Mouse (Mus musculus) adipocyte (in vitro differentiated cells): ENCODE results near the gene Gm9903.

Experiments used
- DNase-seq: peaks from one replicate; pipeline ENCODE4 v3.0.0-alpha.2; 2016; ENCODE audit warnings: low spot score

Gm9903 gene

DNA sequence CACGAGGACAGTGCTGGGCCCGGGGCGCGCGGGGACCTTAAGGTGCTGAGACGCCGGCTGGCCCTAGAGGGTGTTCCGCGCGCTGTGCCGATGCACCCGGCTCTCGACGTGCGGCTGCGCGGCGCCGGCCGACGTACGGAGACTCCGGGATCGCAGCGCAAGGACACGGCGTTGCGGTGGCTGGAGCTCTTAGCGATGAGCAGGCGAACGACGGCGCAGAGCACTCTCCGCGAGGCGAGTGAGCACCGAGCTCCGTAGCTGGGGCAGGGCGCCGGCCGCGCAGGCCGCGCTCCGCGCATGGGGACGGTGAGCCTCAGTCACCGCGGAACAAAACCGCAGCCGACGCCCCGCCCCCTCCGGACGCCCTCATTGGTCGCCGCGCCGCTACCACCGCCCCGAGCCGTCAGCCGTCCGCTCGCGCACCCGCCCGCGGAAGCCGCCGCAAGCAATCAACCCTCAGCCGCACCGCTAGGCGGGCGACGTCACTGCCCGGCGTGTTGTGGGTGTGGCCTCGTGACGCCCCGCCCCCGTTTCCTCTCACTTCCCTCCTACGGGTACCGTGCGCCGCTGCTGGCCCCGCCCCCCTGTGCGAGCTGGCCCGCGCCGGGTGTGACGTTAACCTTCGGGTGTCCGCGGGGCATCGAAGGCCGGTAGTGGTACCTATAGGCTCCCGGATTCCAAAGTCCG, at the start of gene Gm9903, which contains the start of gene Fam53a:
Gene Gm9903, plus strand, starts transcription at position 625 of the 687 bp plus-strand sequence.
Gene Fam53a, minus strand, starts transcription at position 335 of the 687 bp plus-strand sequence.
- DNase-seq: peak; percentile 98

- no peak for DNase-seq
Observed at GRCm38 (mm10) chr5:33580336-33580735, 49.4 kb upstream of the Gm9903 start.

- no peak for DNase-seq
Observed at GRCm38 (mm10) chr5:33587498-33588058, 42.1 kb upstream of the Gm9903 start.

GRCm38 (mm10) chr5:33588066-33588465, 41.7 kb upstream of the Gm9903 start:
- no peak for DNase-seq

GRCm38 (mm10) chr5:33589221-33589888, 40.4 kb upstream of the Gm9903 start:
- DNase-seq: peak; percentile 86

DNA sequence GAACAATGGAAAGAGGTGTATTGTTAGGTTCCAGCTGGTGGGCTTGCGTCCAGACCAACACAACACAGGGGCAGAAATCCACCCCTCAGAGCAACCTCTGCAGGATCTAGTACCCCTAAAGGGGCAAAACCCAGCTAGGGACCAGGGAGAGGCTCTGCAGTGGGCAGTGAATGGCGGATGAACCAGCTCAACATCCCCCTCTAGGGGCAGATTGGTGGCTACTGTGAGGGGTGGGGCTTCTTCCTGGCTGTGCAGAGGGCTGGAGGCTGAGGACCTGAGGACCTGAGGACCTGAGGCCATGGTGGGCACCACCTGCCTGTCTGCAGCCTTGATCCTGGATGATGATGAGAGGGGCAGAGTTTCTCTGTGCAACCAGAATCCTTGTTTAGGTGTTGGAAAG, 36.1 kb upstream of the Gm9903 start:
- no peak for DNase-seq

GRCm38 (mm10) chr5:33605314-33605713, 24.4 kb upstream of the Gm9903 start:
- DNase-seq: no peak

GRCm38 (mm10) chr5:33606631-33607030, 23.1 kb upstream of the Gm9903 start:
- DNase-seq: no peak

- no peak for DNase-seq
Observed at GRCm38 (mm10) chr5:33607434-33607833, 22.3 kb upstream of the Gm9903 start.

GRCm38 (mm10) chr5:33609226-33609625, 20.5 kb upstream of the Gm9903 start:
- no peak for DNase-seq

DNA sequence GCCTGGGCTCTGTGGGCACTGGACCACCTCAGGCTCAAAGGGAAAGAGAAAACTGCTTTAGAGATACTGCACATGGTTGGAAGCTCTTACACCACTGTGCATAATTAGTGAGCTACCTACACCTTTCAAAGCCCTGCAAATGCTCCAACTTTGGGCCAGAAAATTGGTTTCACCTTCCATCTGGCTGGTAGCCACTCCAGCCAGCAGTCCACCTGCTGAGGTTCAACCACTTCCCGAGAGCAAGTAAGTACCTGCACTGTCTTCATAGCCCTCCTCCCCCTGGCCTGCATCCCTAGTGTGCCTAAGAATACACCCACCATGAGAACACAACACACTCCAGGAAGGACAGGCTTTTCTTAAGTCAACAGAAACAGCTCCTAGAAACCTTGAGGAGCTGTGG, 17.9 kb upstream of the Gm9903 start:
- no peak for DNase-seq

- no peak for DNase-seq
Observed at GRCm38 (mm10) chr5:33614391-33614790, 15.3 kb upstream of the Gm9903 start.

DNA sequence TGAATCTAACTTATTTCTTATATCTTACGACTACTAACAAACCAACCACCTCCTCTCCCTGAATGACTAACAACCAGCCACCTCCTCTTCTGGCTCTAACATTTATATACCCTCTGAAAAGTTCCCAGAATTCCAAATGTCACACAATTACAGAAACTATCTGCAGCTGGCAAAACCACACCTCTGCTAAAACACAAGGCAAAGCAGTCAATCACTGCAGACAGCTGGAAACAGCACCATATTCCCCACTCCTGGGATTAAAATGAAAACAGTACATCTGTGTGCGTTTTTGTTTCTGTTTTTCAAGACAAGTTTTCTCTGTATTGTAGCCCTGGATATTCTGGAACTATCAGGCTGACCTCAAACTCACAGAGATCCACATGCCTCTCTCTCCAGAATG, 7.1 kb upstream of the Gm9903 start:
- peak; percentile 59 for DNase-seq

GRCm38 (mm10) chr5:33623766-33624165, 6.0 kb upstream of the Gm9903 start:
- DNase-seq: no peak

DNA sequence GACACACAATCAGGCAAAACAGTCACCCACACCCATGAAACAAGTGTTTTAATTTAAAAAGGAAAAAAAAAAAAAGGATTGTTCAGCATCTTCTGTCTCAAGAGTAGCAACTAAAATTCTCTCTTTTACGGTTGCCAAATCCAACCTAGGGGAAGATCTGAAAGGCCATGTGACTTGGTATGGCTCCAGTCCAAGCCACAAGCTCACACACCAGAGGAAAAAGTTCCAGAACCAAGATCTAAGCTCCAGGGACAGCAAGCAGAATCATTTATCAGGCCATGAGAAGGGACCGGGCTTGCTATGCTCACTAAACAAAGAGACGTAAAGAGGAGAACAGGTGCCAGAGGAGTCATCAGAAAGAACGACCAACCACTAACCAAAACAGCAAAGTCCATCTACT, 1.8 kb upstream of the Gm9903 start:
- DNase-seq: peak; percentile 56

- peak; percentile 72 for DNase-seq
Observed at GRCm38 (mm10) chr5:33628820-33629300, 865 bp upstream of the Gm9903 start.

- peak; percentile 85 for DNase-seq
Observed at GRCm38 (mm10) chr5:33630061-33630460, 336 bp downstream of the Gm9903 start.

DNA sequence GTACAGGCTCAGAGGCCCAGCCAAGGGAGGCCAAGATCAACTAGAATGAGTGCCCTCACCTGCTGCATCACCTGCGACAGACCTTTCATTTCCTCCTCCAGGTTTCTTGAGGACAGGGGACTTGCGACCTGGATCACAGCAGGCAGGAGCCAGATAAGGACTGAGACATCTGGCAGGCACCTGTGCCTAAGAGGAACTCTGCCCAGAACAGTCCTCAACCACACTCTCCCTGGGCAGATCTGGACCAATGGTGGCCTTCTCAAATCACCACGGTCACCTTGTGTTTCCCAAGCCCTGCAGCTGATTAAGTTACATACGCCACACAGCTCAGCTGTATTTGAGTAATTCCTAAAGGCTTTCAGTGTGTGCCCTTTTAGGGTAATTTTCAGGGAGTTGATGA, 890 bp downstream of the Gm9903 start:
- peak; percentile 44 for DNase-seq

DNA sequence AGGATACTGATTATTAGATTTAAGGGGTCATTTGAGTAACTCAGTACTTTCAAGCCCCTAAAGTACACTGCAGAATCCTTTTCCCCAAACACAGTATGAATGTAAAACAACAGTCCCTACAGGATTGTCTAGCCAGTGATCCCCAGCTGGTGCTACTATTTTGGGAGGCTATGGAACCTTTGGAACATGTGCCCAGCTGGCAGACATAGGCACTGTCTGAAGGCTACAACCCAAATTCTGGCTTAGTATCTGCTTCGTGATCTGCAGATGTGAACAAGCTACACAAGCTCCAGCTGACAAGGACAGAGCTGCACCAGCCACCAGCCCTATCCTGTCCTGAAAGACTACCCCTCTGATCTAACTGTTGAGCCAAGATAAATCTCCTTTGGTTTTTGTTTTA, 2.8 kb downstream of the Gm9903 start:
- DNase-seq: peak; percentile 60

DNA sequence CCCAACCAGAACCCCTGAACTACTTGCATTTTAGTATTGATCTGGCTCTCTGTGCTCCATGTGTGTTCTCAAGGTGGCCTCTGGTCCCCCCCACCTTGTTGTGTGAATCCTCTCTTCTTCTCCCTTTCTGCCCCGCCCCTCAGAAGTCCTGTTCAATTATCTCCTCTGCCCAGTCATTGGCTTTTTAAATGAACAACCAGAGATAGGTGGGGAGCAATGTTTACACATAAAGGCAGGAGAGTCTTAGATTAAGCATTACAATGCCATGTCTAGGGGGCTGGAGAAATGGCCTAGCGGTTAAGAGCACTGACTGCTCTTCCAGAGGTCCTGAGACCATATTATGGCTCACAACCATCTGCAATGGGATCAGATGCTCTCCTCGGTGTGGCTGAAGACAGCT, 5.6 kb downstream of the Gm9903 start:
- no peak for DNase-seq

GRCm38 (mm10) chr5:33637606-33638350, 8.1 kb downstream of the Gm9903 start:
- peak; percentile 84 for DNase-seq

- DNase-seq: no peak
Observed at GRCm38 (mm10) chr5:33638826-33639225, 9.1 kb downstream of the Gm9903 start.
